Mouse (Mus musculus) lung, adult 2 months (tissue): Measurements from ENCODE around the gene Dnaja3. TPM values are rescaled to one million over a fixed set of nuclear protein-coding genes. Genes with fewer than 3 reads are reported as not detected.
A peak's percentile ranks its signal among the peaks of the same experiment; 100 is the strongest.

Experiments used
- DNase-seq: peaks from one replicate; pipeline ENCODE4 v3.0.0; 2022
- H3K4me1 ChIP-seq: fragments of 200-500 bp; 2 replicates; pipeline ENCODE4 v1.6.1; 2011; ENCODE audit warnings: low read length; ENCODE audit not compliant: control insufficient read depth, insufficient read depth
- H3K4me3 ChIP-seq: fragments of 200-500 bp; replicated peaks from 2 replicates; pipeline ENCODE3; 2011; ENCODE audit warnings: low read depth, mild to moderate bottlenecking, control low read depth, low read length; ENCODE audit errors: extremely low read depth
- CTCF ChIP-seq: fragments of 200-500 bp; IDR thresholded peaks from 2 replicates; pipeline ENCODE4 v1.5.1; 2011; ENCODE audit warnings: mild to moderate bottlenecking, low read length, control low read depth; ENCODE audit not compliant: insufficient read depth
- POLR2A ChIP-seq: fragments of 200-500 bp; IDR thresholded peaks from 2 replicates; pipeline ENCODE4 v1.6.1; 2011; ENCODE audit warnings: low read depth, mild to moderate bottlenecking, control low read depth, low read length, borderline replicate concordance; ENCODE audit errors: extremely low read depth
- WGBS: fragments of 180-500 bp; shearing (Covaris S2); methylation state at CpG from one replicate; pipeline ENCODE4 v1.1.7; 2018; 5-methylcytosine and 5-hydroxymethylcytosine counted together
- polyA plus RNA-seq: library from polyadenylated mRNA; depleted of rRNA; stranded (reverse); fragments of >200 nt; gene quantifications from 2 replicates; pipeline ENCODE4 v1.2.3, GENCODE M21; 2012

Dnaja3 gene
- polyA plus RNA-seq, 1 experiment: 21.2 TPM

- TF ChIP-seq POLR2A: no peak
- TF ChIP-seq CTCF: no peak
- DNase-seq: no peak
- Histone ChIP-seq H3K4me1 (peaks cover 13% of the 10 kb centered on the region), H3K4me3 (no peak overlapping the region)
- 83% methylated on average over 11 of the region's 11 CpGs for WGBS
Observed at GRCm38 (mm10) chr16:4649692-4650091, 9.9 kb downstream of the Dnaja3 start.

- TF ChIP-seq CTCF: no peak
- TF ChIP-seq POLR2A: no peak
- no peak overlapping the region for H3K4me3 ChIP-seq
- no peak for DNase-seq
- H3K4me1 ChIP-seq: peaks cover 12% of the 10 kb centered on the region
- 88% methylated on average over 3 of the region's 3 CpGs for WGBS
Observed at GRCm38 (mm10) chr16:4650161-4650560, 10.4 kb downstream of the Dnaja3 start.

- no peak overlapping the region for H3K4me3 ChIP-seq
- H3K4me1 ChIP-seq: peaks cover 12% of the 10 kb centered on the region
- WGBS: 56% methylated on average over 1 of the region's 1 CpGs
- no peak for DNase-seq
- TF ChIP-seq CTCF (no peak), POLR2A (no peak)
Observed at GRCm38 (mm10) chr16:4651081-4651480, 11.3 kb downstream of the Dnaja3 start.

GRCm38 (mm10) chr16:4651624-4652023 is 11.8 kb downstream of the Dnaja3 start:
- Histone ChIP-seq H3K4me1 (peaks cover 12% of the 10 kb centered on the region), H3K4me3 (no peak overlapping the region)
- WGBS: 72% methylated on average over 7 of the region's 7 CpGs
- DNase-seq: no peak
- TF ChIP-seq CTCF (no peak), POLR2A (no peak)

GRCm38 (mm10) chr16:4652707-4653416 is 13.1 kb downstream of the Dnaja3 start:
- no peak for DNase-seq
- WGBS: 56% methylated on average over 4 of the region's 4 CpGs

GRCm38 (mm10) chr16:4654706-4655105 is 14.9 kb downstream of the Dnaja3 start:
- H3K4me1 ChIP-seq: peaks cover 4% of the 10 kb centered on the region; the same call in 1 of the 2 replicates
- no peak for DNase-seq
- TF ChIP-seq POLR2A (no peak), CTCF (peak; percentile 15; the same call in 1 of the 2 replicates)
- 78% methylated on average over 10 of the region's 10 CpGs for WGBS
- no peak overlapping the region for H3K4me3 ChIP-seq

More at GRCm38 (mm10) chr16:4652707-4653416, 13.1 kb downstream of the Dnaja3 start:
- H3K4me1 ChIP-seq: peaks cover 4% of the 10 kb centered on the region
- no peak for TF ChIP-seq POLR2A
- TF ChIP-seq CTCF: no peak
- no peak overlapping the region for H3K4me3 ChIP-seq

- WGBS: 61% methylated on average over 4 of the region's 4 CpGs
- TF ChIP-seq CTCF (peak; percentile 53), POLR2A (no peak)
- peak; percentile 37 for DNase-seq
- Histone ChIP-seq H3K4me1 (peaks cover 4% of the 10 kb centered on the region; the same call in 1 of the 2 replicates), H3K4me3 (no peak overlapping the region)
Observed at GRCm38 (mm10) chr16:4655251-4655734, 15.5 kb downstream of the Dnaja3 start.

GRCm38 (mm10) chr16:4655764-4656570 is 16.2 kb downstream of the Dnaja3 start:
- DNase-seq: no peak
- TF ChIP-seq POLR2A (no peak), CTCF (no peak)
- H3K4me3 ChIP-seq: no peak overlapping the region
- peaks cover 3% of the 10 kb centered on the region; the same call in 1 of the 2 replicates for H3K4me1 ChIP-seq
- 47% methylated on average over 11 of the region's 11 CpGs for WGBS

GRCm38 (mm10) chr16:4656571-4657081 is 16.8 kb downstream of the Dnaja3 start:
- no peak for DNase-seq

GRCm38 (mm10) chr16:4658781-4659245 is 19.0 kb downstream of the Dnaja3 start:
- TF ChIP-seq POLR2A (no peak), CTCF (no peak)
- Histone ChIP-seq H3K4me3 (no peak overlapping the region), H3K4me1 (no peaks in the 10 kb centered on the region)
- DNase-seq: no peak
- 42% methylated on average over 11 of the region's 11 CpGs for WGBS

More at GRCm38 (mm10) chr16:4656571-4657081, 16.8 kb downstream of the Dnaja3 start:
- H3K4me1 ChIP-seq: no peaks in the 10 kb centered on the region
- WGBS: 72% methylated on average over 9 of the region's 9 CpGs
- no peak overlapping the region for H3K4me3 ChIP-seq
- TF ChIP-seq CTCF (no peak), POLR2A (no peak)
